Mouse (Mus musculus): Measurements from ENCODE around the gene Slc46a3. TPM values are rescaled to one million over a fixed set of nuclear protein-coding genes. Genes with fewer than 3 reads are reported as not detected.

The Slc46a3 gene
- polyA plus RNA-seq, 1 experiment from 2014 or later: 7.3 TPM

DNA sequence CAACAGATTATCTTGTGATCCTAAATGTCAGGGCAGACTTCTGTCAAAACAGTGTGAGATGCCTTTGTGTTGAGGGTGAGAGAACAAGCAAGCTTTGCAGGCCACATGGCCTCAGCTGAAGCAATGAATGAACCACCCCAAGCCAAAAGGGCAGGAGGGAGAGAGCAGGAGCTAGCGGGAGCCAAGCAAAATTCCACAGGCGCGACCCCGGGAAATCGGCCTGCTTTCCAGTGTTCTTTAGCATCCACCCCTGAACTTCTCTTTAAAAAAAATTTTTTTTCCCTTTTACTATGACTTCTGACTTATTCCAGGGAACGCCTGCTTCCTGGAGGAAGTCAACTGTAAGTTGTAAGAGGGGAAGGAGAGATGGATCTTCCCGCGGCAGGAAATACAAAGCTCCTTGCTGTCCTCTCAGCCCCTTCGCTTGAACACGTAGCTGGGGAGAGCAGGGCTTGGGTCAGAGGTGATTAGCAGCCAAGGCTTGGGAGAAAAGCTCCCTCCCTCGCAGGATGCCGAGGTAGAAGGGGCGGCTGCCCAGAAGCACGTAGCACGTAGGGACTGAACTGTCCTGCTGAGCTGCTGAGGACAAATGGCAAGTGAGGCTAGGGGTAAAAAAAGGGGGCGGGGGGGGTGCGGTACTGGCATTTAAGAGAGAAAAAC, 59.6 kb downstream of the Slc46a3 start:
- Histone ChIP-seq H3K4me1 (ENCODE audit: control insufficient read depth, insufficient read depth, low read length) (peaks cover 10% of the 10 kb centered on the region), H3K4me2 (ENCODE audit: low read depth, low read length) (no peak overlapping the region), H3K4me3 (replicated peaks; ENCODE audit: low read length) (no peak overlapping the region), H3K9me3 (replicated peaks; ENCODE audit: control insufficient read depth, low read length) (no peaks in the 10 kb centered on the region), H3K9ac (ENCODE audit: low read length) (peak overlapping the region; percentile 43; the same call in 1 of the 2 replicates), H3K27me3 (ENCODE audit: control insufficient read depth, insufficient read depth, low read length) (no peaks in the 10 kb centered on the region), H3K27ac (ENCODE audit: low read length) (no peak overlapping the region), H3K36me3 (ENCODE audit: control insufficient read depth, insufficient read depth, low read length) (no peaks in the 10 kb centered on the region)
- WGBS: 12% methylated on average over 17 of the region's 17 CpGs
- ATAC-seq (ENCODE audit: insufficient read depth, low FRiP score): no peak

DNA sequence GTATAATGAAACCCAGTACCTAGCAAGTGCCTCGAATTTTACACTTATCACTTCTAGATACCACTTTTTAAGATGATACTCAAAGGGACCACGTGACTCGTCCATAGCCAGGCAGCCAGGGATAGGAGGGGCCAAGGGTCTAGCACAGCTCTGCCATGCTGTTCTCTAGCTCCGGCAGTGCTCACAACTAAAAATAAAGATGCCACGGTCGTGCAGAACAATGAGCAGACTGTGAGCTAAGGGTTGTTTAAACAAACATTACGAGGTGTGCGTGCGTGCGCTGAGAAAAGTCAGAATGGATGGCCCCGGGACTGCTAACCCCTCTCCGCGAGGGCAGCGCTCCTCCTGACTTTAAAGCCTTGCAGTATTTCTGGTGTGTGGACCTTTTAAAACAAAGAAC, 61.8 kb downstream of the Slc46a3 start:
- 18% methylated on average over 14 of the region's 14 CpGs for WGBS
- no peaks in the 10 kb centered on the region for H3K9me3 ChIP-seq (replicated peaks; ENCODE audit: control insufficient read depth, low read length)
- no peaks in the 10 kb centered on the region for H3K27me3 ChIP-seq (ENCODE audit: control insufficient read depth, insufficient read depth, low read length)
- no peak overlapping the region for H3K4me3 ChIP-seq (replicated peaks; ENCODE audit: low read length)
- no peak for ATAC-seq (ENCODE audit: insufficient read depth, low FRiP score)
- no peaks in the 10 kb centered on the region for H3K36me3 ChIP-seq (ENCODE audit: control insufficient read depth, insufficient read depth, low read length)
- H3K27ac ChIP-seq (ENCODE audit: low read length): no peak overlapping the region
- H3K4me2 ChIP-seq (ENCODE audit: low read depth, low read length): peak overlapping the region; percentile 14; the same call in 1 of the 2 replicates
- H3K9ac ChIP-seq (ENCODE audit: low read length): no peak overlapping the region
- H3K4me1 ChIP-seq (ENCODE audit: control insufficient read depth, insufficient read depth, low read length): peaks cover 10% of the 10 kb centered on the region

DNA sequence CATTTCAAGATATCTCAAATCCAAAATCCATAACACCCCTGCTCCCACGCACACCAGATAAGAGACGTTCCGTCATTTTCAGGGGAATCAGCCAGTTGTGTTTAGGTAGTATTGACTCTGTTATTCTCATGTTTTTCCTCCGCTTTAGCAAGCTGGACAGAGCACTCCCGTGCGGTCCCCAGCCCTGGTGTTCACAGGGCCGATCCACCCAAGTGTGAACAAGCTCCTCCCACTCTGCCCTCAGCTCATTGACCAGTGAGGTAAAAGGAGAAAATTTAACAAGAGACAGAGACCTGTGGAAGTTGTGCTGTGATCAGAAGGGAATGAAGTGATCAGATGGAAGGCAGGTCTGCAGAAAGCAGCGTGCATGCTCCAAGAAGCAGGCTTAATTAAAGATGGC, 65.8 kb downstream of the Slc46a3 start:
- H3K4me3 ChIP-seq (replicated peaks; ENCODE audit: low read length): no peak overlapping the region
- ATAC-seq (ENCODE audit: insufficient read depth, low FRiP score): no peak
- no peaks in the 10 kb centered on the region for H3K27me3 ChIP-seq (ENCODE audit: control insufficient read depth, insufficient read depth, low read length)
- no peak overlapping the region for H3K4me2 ChIP-seq (ENCODE audit: low read depth, low read length)
- no peaks in the 10 kb centered on the region for H3K9me3 ChIP-seq (replicated peaks; ENCODE audit: control insufficient read depth, low read length)
- no peak overlapping the region for H3K27ac ChIP-seq (ENCODE audit: low read length)
- no peaks in the 10 kb centered on the region for H3K36me3 ChIP-seq (ENCODE audit: control insufficient read depth, insufficient read depth, low read length)
- peaks cover 20% of the 10 kb centered on the region for H3K4me1 ChIP-seq (ENCODE audit: control insufficient read depth, insufficient read depth, low read length)
- H3K9ac ChIP-seq (ENCODE audit: low read length): no peak overlapping the region
- WGBS: 80% methylated on average over 8 of the region's 8 CpGs

Other genes starting within 250 kb of the Slc46a3 start
- 8.7 and 9.9 TPM in 2 replicates for gene Flt1, start 168.8 kb downstream of the Slc46a3 start, polyA plus RNA-seq (2015; fragmentation: Nextera tagmentation; extraction: Ambion mirVana)
- gene Pomp, start 34.4 kb downstream of the Slc46a3 start, polyA plus RNA-seq (2015; fragmentation: Nextera tagmentation; extraction: Ambion mirVana): 388 and 446 TPM in 2 replicates
- gene Mtus2, start 62.5 kb upstream of the Slc46a3 start, polyA plus RNA-seq (2015; fragmentation: Nextera tagmentation; extraction: Ambion mirVana): 11.4 and 12.4 TPM in 2 replicates

Measured in stomach, embryonic 16.5 days (tissue).